Mouse (Mus musculus) T-helper 1 cell (primary cell): ENCODE measurements around the gene Rpl13a.
"Not testable (repeated sequence)": the region's sequence is repeated elsewhere in the genome, so short reads cannot be mapped to it uniquely, and the experiment has no call there.

Experiments
- in situ Hi-C: fragments of 300-600 bp; cut with MboI, MseI; formaldehyde crosslinking; loops from one replicate; pipeline ENCODE4 v1.15.1; 2025; ENCODE audit warnings: high pct_unique_total_duplicates

The Rpl13a gene

DNA sequence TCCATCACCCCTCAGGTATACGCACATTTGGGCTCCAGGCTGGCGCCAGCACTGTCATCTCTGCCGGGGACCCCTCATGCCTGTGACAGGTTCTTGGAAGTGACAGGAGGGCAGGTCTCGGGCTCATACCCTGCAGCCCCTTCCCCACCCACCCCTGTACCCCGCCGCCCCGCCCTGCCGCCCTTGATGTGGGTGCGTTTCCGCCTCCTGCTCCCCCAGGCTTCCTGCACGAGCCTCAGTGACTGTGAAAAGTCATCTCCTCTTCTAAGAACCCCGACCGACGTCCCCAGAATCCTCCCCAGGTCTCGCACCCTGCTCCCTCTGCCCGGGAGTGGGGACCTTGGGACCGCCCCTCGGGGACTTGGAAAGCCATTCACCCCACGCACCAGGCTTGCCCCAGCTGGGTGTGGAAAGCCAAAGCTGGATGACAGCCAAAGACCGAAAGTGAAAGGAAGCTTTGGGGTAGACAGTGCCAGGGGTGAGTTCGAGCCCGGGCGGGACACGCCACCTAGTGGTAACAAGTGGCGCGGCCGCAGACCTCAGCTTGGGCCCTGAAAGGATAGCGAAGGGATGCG lies 7.5 kb upstream of the Rpl13a start, which contains the start of the genes Gm45713 and Flt3l:
Gene Gm45713 (minus strand): TSS at position 239 of the 575 bp plus-strand sequence.
Gene Flt3l (minus strand): TSS at position 440 of the 575 bp plus-strand sequence.
- in situ Hi-C loops: no loop called here

DNA sequence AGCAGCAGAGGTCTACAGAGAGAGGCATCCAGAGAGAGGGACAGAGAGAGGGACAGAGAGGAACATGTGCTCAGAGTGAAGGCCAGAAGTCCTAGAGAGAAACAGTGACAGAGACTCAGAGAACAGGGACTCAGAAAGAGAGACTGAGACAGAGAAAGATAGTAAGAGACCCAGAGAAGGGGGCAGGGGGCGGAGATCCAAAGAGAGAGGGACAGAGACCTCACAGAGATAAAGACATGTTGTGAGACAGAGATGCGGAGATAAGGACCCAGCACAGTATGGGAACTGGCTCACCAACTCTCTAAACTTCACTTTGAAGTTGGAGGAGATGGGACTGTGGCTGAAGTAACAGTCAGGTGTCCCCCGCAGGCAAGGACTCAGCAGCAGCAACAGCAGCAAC lies 6.8 kb upstream of the Rpl13a start:
- in situ Hi-C loops: no loop called here

- in situ Hi-C loops: no loop called here
Observed at GRCm38 (mm10) chr7:45134544-45135026, 6.0 kb upstream of the Rpl13a start.

DNA sequence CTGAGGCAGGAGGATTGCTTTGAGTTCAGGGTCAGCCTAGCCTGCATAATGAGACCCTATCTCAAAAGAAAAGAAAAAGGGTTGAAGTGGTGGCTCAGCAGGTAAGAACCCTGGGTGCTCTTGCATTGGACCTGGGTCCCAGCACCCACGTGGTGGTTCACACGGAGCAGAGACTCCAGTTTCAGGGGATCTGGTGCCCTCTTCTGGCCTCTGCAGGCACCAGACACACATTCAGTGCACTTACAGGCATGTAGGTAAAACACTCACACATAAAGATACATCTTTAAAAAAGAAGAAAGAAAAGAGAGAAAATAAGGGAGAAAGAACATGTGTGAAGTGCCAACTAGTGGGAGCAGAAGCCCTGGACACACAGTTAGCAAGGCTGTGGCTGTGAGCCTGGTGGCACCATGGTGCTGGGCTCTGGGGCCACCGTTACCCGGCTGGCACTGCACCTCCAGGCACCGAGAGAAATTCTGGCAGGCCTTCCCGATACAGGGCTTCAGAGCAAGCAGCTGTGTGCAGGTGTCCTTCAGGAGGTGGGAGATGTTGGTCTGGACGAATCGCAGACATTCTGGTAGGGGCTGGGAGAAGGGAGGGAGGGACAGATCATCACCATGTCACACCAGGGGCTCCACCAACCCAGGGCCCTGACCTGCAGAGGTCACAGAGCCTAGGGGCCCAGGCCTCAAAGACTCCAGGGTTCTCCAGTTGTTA lies 5.0 kb upstream of the Rpl13a start:
- in situ Hi-C loops: no loop called here

DNA sequence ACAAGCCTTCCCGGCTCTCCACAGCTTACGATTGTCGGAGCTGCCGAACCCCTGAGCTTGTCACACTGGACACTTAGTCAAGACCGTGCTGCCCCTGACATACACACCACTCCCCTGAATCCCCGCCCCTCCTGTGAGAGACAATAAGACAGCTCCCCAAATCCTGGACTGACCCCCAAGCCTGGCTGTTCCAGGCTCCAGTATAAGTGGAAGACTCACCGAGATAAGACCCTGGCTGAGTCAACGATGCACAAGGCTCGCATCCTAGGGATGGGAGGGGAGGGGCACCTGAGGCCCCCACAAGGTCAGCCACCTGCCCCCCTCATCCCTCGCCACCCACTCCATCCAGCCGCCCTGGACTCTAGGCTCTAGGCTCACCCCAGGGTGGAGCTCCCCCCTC lies 3.3 kb upstream of the Rpl13a start:
- in situ Hi-C loops: no loop called here

DNA sequence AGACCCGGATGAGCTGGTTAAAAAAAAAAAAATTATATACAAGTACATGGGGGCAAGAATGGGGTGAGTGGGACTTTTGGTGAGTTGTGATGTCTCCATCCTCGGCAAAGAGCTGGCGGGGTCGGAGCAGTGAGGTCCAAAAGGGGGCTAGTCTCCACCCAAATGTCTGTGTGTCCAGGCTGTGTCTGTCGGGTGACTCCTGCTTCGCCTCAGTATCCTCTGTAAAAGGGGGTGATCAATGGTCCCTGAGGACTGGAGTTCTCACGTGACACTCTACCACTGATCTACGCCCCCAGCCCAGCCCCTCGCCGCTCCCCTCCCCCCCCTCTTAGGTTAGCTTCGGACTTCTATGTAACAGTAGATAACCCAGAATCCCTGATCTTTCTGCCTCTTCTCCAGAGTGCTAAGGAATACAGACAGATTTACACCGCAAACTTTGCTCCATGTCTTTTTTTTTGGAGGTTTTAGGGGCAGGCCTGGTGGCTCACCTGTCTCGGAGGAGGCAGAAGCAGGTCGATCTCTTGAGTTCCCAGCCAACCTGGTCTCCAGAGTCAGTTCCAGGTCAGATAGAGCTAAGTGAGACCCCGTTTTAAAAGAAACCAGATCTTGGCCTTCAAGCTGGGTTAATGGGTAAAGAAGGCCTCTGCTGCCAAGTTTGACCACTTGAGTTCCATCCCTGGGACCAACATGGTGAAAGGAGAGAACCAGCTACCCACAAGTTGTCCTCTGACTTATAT lies 1.4 kb upstream of the Rpl13a start:
- in situ Hi-C loops: no loop called here

DNA sequence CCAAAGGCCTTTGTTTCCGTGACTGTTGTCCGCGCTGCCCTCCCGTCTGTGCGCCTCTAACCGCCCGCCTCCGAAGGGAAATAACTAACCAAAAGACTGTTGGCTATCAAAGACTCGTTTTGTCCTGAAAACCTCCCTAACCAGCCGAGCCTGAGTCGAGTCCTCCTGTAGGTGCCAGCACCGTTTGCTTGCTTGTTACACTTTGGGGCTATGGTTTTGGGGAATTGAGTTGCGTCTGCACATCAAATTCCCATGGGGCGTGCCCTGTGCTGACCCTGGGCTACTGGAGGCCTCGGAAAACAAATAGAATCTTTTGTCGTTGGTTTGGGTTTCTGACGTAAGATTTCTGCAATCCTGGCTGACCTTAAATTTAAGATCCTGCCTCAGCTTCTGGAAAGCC lies 757 bp upstream of the Rpl13a start:
- in situ Hi-C loops: no loop called here

- in situ Hi-C loops: no loop called here
Observed at GRCm38 (mm10) chr7:45127700-45128224, 799 bp downstream of the Rpl13a start.

GRCm38 (mm10) chr7:45126844-45127699 lies 1.5 kb downstream of the Rpl13a start:
- in situ Hi-C loops: no loop called here

- in situ Hi-C loops: no loop called here
Observed at GRCm38 (mm10) chr7:45126147-45126843, 2.3 kb downstream of the Rpl13a start.

GRCm38 (mm10) chr7:45125649-45126048 lies 2.9 kb downstream of the Rpl13a start:
- in situ Hi-C loops: not testable (repeated sequence)

DNA sequence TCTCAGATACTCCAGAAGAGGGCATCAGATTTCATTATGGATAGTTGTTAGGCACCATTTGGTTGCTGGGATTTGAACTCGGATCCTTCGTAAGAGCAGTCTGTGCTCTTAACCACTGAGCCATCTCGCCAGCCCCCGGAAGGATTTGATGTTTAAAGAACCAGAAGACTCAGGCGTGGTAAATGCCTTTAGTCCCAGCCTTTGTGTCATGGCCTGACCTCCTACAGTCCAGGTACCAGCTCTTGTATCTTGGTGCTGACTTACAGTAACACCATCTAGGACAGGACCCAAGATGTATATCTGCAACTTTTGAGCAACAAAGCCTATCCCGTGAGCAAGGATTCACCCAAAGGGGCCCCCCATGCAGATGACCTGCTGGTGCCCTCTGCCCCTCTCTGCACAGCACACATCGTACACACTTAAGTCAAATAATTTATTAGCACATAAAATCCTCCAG lies 3.4 kb downstream of the Rpl13a start:
- in situ Hi-C loops: no loop called here

DNA sequence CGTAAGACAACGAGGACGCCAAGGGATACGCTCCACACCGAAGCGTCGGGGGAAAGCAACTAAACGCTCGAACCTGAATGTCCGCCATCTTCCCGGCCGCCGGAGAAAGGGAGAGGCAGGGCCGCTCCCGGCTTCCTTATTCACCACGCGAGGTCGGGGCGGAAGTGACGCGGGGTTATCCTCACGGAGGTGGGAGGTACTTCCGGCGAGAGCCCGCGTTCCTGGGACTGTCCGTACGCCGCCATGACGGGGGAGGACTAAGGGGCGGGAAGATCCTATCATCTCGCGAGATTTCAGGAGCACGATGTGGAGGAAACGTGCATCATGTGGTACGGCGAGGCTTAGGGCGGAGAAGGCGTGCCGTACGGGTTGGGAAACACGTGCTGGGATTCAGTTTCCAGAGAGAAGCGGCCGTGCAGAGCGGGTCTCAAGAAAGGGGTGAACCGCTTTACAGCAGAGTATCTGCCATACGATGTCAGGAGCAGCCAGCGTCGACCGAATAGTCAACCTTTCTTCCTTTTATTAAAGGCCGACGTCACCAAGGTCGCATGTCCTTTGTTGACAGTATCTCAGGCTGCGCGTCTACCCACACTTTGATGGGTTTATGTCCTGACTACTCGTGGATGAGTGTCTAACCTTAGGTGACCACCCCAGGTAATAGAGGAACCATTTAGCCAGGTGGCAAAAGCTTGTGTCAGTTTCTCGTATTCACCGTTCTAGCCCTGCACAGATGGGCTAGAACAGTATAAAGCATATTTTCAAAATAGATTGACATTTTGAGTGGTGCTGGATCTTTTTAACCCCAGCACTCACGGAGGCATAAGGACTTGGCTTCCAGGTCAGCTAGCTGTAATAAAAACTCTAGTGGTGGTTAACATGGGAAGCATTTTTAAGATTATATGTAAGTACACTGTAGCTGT lies 4.1 kb downstream of the Rpl13a start, which contains the start of gene Rps11:
Gene Rps11 (minus strand): TSS at position 216 of the 920 bp plus-strand sequence.
- in situ Hi-C loops: loop anchor here (5.0 kb wide), 1 partner anchor 37 kb away; no protein-coding TSS in a partner anchor

- in situ Hi-C loops: loop anchor here (5.0 kb wide), 1 partner anchor 36 kb away; no protein-coding TSS in a partner anchor
Observed at GRCm38 (mm10) chr7:45123186-45123570, 5.4 kb downstream of the Rpl13a start.

DNA sequence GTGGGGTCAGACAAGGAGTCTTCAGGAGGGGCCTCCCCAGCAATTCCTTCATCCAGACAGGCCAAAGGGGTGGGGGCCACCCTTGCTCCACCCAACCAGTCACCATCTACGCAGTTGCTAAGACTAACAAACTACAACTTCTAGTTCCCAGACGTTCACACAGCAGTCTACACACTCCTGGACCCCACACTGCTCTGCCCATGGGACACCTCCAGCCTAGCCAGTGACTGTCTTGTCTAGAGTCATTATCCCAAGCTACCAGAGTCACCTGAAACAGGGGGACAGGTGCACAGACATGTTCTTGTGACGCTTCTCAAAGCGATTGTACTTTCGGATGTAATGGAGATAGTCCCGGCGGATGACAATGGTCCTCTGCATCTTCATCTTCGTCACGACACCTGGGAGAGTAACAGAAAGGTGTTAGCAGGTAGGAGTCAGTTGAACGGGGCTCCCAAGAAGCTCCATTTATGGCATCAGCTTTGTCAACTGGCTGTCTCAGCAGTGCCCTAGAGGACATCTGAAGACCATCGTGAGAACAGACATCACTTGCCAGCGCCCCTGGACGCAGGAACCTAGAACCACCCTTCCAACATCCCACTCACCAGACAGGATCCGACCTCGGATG lies 5.9 kb downstream of the Rpl13a start:
- in situ Hi-C loops: loop anchor here (5.0 kb wide), 1 partner anchor 35 kb away; no protein-coding TSS in a partner anchor

GRCm38 (mm10) chr7:45121966-45122365 lies 6.6 kb downstream of the Rpl13a start:
- in situ Hi-C loops: loop anchor here (5.0 kb wide), 1 partner anchor 35 kb away; no protein-coding TSS in a partner anchor

- in situ Hi-C loops: loop anchor here (5.0 kb wide), 1 partner anchor 34 kb away; no protein-coding TSS in a partner anchor
Observed at GRCm38 (mm10) chr7:45121404-45121803, 7.2 kb downstream of the Rpl13a start.
